Mouse (Mus musculus) liver, embryonic 15.5 days (tissue): ENCODE results near the gene Trabd2b. TPM values are rescaled to one million over a fixed set of nuclear protein-coding genes. Genes with fewer than 3 reads are reported as not detected.

Experiments
- ATAC-seq: fragments of 200-750 bp; cut with Nextera tagmentation; 2 replicates; pipeline ENCODE4 v1.8.0; 2017; ENCODE audit warnings: moderate number of reproducible peaks, mild to moderate bottlenecking, moderate library complexity; ENCODE audit not compliant: insufficient read depth
- H3K27ac ChIP-seq: fragments of 300-500 bp; sonication (generic); replicated peaks from 2 replicates; pipeline ENCODE4 v1.5.1; 2015; ENCODE audit warnings: mild to moderate bottlenecking, inconsistent platforms
- H3K27me3 ChIP-seq: fragments of 300-500 bp; sonication (generic); 2 replicates; pipeline ENCODE4 v1.6.1; 2015; ENCODE audit warnings: mild to moderate bottlenecking, inconsistent platforms
- H3K36me3 ChIP-seq: fragments of 300-500 bp; sonication (generic); replicated peaks from 2 replicates; pipeline ENCODE4 v1.6.1; 2015; ENCODE audit warnings: moderate library complexity, mild to moderate bottlenecking, inconsistent platforms
- H3K4me1 ChIP-seq: fragments of 300-500 bp; sonication (generic); replicated peaks from 2 replicates; pipeline ENCODE4 v1.6.1; 2015; ENCODE audit warnings: inconsistent platforms
- H3K4me2 ChIP-seq: fragments of 300-500 bp; sonication (generic); 2 replicates; pipeline ENCODE4 v1.6.1; 2015; ENCODE audit warnings: moderate library complexity, mild to moderate bottlenecking, inconsistent platforms
- H3K4me3 ChIP-seq: fragments of 300-500 bp; sonication (generic); replicated peaks from 2 replicates; pipeline ENCODE4 v1.5.1; 2015; ENCODE audit warnings: mild to moderate bottlenecking, inconsistent platforms
- H3K9ac ChIP-seq: fragments of 300-500 bp; sonication (generic); 2 replicates; pipeline ENCODE4 v1.6.1; 2015; ENCODE audit warnings: moderate library complexity, mild to moderate bottlenecking, inconsistent platforms
- H3K9me3 ChIP-seq: fragments of 300-500 bp; sonication (generic); replicated peaks from 2 replicates; pipeline ENCODE4 v1.6.1; 2016; ENCODE audit warnings: inconsistent platforms
- WGBS: fragments of 180-500 bp; shearing (Covaris S2); methylation state at CpG from one replicate; pipeline ENCODE4 v1.1.7; 2015; ENCODE audit warnings: mixed read lengths; ENCODE audit not compliant: insufficient replicate concordance; 5-methylcytosine and 5-hydroxymethylcytosine counted together
- polyA plus RNA-seq: library from polyadenylated mRNA; unstranded; fragments of >200 nt; fragmentation: Nextera tagmentation; extraction: Ambion mirVana; gene quantifications from 2 replicates; pipeline ENCODE4 v1.2.1, GENCODE M21; 2015

Gene Trabd2b
- polyA plus RNA-seq, 1 experiment from 2014 or later = 0.08 TPM

- Histone ChIP-seq H3K36me3 (no peaks in the 10 kb centered on the region), H3K9ac (no peak overlapping the region), H3K4me3 (no peak overlapping the region), H3K4me1 (no peaks in the 10 kb centered on the region), H3K27me3 (peaks cover 46% of the 10 kb centered on the region), H3K4me2 (no peak overlapping the region), H3K9me3 (no peaks in the 10 kb centered on the region), H3K27ac (no peak overlapping the region)
- ATAC-seq = no peak
- 39% methylated on average over 6 of the region's 6 CpGs for WGBS
These were observed 5.4 kb downstream of the Trabd2b start for GRCm38 (mm10) chr4:114411846-114412390.

DNA sequence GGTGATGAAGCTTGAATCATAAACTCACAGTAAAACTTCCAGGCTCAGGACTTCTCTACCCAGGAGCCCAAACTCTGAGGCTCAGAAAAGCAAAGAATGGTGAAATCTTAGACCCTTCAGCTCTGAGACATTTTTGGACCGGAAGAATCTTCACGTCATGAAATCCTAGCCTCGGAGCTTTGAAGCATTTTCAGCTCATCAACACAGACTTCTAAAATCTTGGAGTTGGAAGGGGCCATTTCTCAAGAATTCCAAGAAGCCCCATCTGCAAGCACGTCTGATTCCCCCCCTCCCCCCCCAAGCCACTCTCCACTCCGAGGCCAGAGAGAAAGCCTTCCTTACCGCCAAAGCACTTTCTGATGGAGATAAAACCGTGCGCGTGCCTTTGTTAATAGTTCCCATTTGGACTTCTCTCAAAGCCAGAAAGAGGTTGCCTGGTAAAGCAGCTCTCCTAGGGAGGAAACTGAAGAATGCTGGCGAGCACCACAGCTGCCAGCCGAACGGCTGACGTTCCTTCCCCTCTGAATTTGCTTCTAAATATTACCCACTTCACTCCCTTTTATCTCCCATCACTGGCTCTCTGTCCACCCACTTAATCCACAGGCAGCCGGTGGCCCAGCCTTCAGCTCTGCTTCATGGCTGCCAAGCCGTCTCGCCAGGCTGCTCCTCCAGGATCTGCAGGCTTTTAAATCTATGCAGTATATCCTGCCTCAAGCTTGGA lies 9.6 kb downstream of the Trabd2b start:
- no peak overlapping the region for H3K9ac ChIP-seq
- no peaks in the 10 kb centered on the region for H3K36me3 ChIP-seq
- H3K4me1 ChIP-seq = no peaks in the 10 kb centered on the region
- 34% methylated on average over 16 of the region's 16 CpGs for whole genome bisulfite sequencing
- no peak overlapping the region for H3K4me3 ChIP-seq
- H3K4me2 ChIP-seq = no peak overlapping the region
- peaks cover 6% of the 10 kb centered on the region for H3K27me3 ChIP-seq
- no peak overlapping the region for H3K27ac ChIP-seq
- no peak for ATAC-seq
- H3K9me3 ChIP-seq = no peaks in the 10 kb centered on the region

DNA sequence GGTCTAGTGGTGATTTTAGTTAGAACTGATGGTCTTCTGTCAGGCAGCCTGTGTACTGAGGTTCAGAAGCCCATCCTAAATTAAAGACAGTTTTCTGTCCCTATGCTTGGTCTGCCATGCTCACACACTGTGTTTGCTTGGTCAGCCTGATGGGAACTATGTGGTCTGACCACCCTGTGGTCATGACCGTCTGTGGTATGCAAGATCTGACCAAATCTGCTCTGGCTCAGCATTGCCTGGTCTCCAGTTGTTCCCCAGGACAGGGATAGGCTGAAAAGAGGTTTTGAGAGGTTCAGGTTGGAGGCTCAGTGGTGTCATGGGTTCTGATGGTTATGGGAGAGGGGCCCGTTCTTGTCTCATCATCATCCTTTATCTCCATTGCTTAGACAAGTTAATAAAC lies 13.6 kb downstream of the Trabd2b start:
- ATAC-seq = no peak
- Histone ChIP-seq H3K27me3 (no peaks in the 10 kb centered on the region), H3K27ac (no peak overlapping the region), H3K9me3 (no peaks in the 10 kb centered on the region), H3K9ac (no peak overlapping the region), H3K36me3 (no peaks in the 10 kb centered on the region), H3K4me1 (no peaks in the 10 kb centered on the region), H3K4me3 (no peak overlapping the region), H3K4me2 (no peak overlapping the region)
- 48% methylated on average over 2 of the region's 2 CpGs for WGBS

- Histone ChIP-seq H3K4me1 (no peaks in the 10 kb centered on the region), H3K9ac (no peak overlapping the region), H3K9me3 (no peaks in the 10 kb centered on the region), H3K27ac (no peak overlapping the region), H3K36me3 (no peaks in the 10 kb centered on the region), H3K4me3 (no peak overlapping the region), H3K4me2 (no peak overlapping the region), H3K27me3 (no peaks in the 10 kb centered on the region)
- 50% methylated on average over 6 of the region's 6 CpGs for WGBS
- ATAC-seq = no peak
These were observed 16.6 kb downstream of the Trabd2b start for GRCm38 (mm10) chr4:114423084-114423483.

DNA sequence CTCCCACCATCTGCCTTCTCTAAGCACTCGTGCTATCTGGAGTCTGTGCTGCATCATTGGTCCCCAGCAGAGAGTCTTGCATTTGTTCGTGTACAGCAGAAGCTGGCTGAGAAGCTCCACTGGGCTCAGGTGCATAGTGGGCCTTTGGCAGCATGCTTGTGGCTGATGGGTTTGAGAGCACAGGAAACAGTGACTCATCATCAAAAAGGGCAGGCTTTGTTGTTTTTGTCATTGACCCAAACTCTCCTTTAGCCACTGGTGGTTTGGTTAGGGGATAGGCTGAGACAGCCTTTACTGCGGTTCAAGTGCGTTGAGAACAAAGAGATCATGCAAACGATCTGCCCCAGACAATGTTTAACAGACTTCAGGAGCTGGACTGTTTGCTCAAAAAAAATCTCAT lies 19.3 kb downstream of the Trabd2b start:
- 44% methylated on average over 5 of the region's 5 CpGs for WGBS
- ATAC-seq = no peak

DNA sequence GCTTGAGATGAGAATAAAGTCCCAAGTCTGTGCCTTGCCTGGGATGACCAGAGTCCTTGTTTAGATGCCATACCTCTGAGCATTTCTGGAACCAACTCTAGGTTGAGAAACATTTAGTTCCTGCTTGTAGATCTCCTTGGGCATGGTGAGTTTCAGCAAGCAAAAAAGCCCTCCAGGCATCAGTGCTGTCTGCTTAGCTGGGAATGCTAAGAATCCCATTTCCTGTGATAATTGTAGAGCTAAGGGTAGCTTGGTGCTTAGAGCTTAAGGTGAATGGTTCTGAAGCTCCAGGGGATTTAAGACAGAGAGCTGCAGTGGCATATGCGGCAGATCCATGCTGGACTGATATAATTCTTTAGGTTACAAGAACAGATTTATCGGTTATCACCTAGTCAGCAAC lies 26.2 kb downstream of the Trabd2b start:
- 71% methylated on average over 2 of the region's 2 CpGs for WGBS
- Histone ChIP-seq H3K27me3 (no peaks in the 10 kb centered on the region), H3K9ac (no peak overlapping the region), H3K36me3 (no peaks in the 10 kb centered on the region), H3K27ac (no peak overlapping the region), H3K4me1 (no peaks in the 10 kb centered on the region), H3K4me3 (no peak overlapping the region), H3K4me2 (no peak overlapping the region), H3K9me3 (no peaks in the 10 kb centered on the region)
- no peak for ATAC-seq

More for the DNA sequence above, 19.3 kb downstream of the Trabd2b start:
- H3K36me3 ChIP-seq = no peaks in the 10 kb centered on the region
- H3K9ac ChIP-seq = no peak overlapping the region
- H3K27me3 ChIP-seq = no peaks in the 10 kb centered on the region
- no peak overlapping the region for H3K4me2 ChIP-seq
- no peaks in the 10 kb centered on the region for H3K4me1 ChIP-seq
- H3K9me3 ChIP-seq = no peaks in the 10 kb centered on the region
- no peak overlapping the region for H3K27ac ChIP-seq
- H3K4me3 ChIP-seq = no peak overlapping the region

- H3K9me3 ChIP-seq = no peaks in the 10 kb centered on the region
- no peaks in the 10 kb centered on the region for H3K4me1 ChIP-seq
- no peak overlapping the region for H3K4me2 ChIP-seq
- no peak overlapping the region for H3K9ac ChIP-seq
- H3K27ac ChIP-seq = no peak overlapping the region
- ATAC-seq = no peak
- no peaks in the 10 kb centered on the region for H3K36me3 ChIP-seq
- no peak overlapping the region for H3K4me3 ChIP-seq
- no peaks in the 10 kb centered on the region for H3K27me3 ChIP-seq
- WGBS = 48% methylated on average over 1 of the region's 1 CpGs
These were observed 26.9 kb downstream of the Trabd2b start for GRCm38 (mm10) chr4:114433440-114433839.

DNA sequence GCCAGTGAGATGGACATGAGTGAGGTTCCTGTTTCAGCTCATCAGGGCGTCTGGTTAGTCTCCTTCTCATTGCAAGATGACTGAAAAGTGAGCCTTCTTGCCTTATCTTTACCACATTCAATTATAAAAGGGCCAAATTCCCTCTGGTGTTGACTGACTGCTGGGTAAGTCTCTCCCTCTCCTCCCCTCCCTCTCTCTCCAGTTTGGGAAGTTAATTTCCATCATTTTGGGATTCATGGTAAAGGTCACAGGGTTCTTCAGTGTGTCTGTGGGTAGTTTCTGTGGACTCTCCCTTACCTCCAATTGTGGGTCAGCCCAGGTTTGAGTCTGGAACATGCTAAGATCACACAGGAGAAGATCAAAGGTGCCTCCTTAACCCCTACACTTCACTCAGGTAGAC lies 28.2 kb downstream of the Trabd2b start:
- Histone ChIP-seq H3K27ac (no peak overlapping the region), H3K4me3 (no peak overlapping the region), H3K9me3 (no peaks in the 10 kb centered on the region), H3K9ac (no peak overlapping the region), H3K36me3 (no peaks in the 10 kb centered on the region), H3K4me1 (no peaks in the 10 kb centered on the region), H3K27me3 (no peaks in the 10 kb centered on the region), H3K4me2 (no peak overlapping the region)
- WGBS = 27% methylated on average over 1 of the region's 1 CpGs
- no peak for ATAC-seq

- Histone ChIP-seq H3K27me3 (no peaks in the 10 kb centered on the region), H3K4me1 (no peaks in the 10 kb centered on the region), H3K9ac (no peak overlapping the region), H3K9me3 (no peaks in the 10 kb centered on the region), H3K36me3 (no peaks in the 10 kb centered on the region), H3K4me2 (no peak overlapping the region), H3K27ac (no peak overlapping the region), H3K4me3 (no peak overlapping the region)
- no peak for ATAC-seq
- 71% methylated on average over 7 of the region's 7 CpGs for WGBS
These were observed 28.9 kb downstream of the Trabd2b start for GRCm38 (mm10) chr4:114435381-114435780.

- ATAC-seq = no peak
- Histone ChIP-seq H3K27ac (no peak overlapping the region), H3K27me3 (no peaks in the 10 kb centered on the region), H3K36me3 (no peaks in the 10 kb centered on the region), H3K4me3 (no peak overlapping the region), H3K9me3 (no peaks in the 10 kb centered on the region), H3K4me2 (no peak overlapping the region), H3K9ac (no peak overlapping the region), H3K4me1 (no peaks in the 10 kb centered on the region)
- 33% methylated on average over 2 of the region's 2 CpGs for WGBS
These were observed 32.2 kb downstream of the Trabd2b start for GRCm38 (mm10) chr4:114438764-114439163.

- H3K9ac ChIP-seq = no peak overlapping the region
- H3K4me1 ChIP-seq = no peaks in the 10 kb centered on the region
- H3K36me3 ChIP-seq = no peaks in the 10 kb centered on the region
- H3K27ac ChIP-seq = no peak overlapping the region
- no peaks in the 10 kb centered on the region for H3K9me3 ChIP-seq
- WGBS = 30% methylated on average over 2 of the region's 2 CpGs
- no peak overlapping the region for H3K4me3 ChIP-seq
- no peaks in the 10 kb centered on the region for H3K27me3 ChIP-seq
- no peak overlapping the region for H3K4me2 ChIP-seq
- no peak for ATAC-seq
These were observed 35.7 kb downstream of the Trabd2b start for GRCm38 (mm10) chr4:114442186-114442585.

DNA sequence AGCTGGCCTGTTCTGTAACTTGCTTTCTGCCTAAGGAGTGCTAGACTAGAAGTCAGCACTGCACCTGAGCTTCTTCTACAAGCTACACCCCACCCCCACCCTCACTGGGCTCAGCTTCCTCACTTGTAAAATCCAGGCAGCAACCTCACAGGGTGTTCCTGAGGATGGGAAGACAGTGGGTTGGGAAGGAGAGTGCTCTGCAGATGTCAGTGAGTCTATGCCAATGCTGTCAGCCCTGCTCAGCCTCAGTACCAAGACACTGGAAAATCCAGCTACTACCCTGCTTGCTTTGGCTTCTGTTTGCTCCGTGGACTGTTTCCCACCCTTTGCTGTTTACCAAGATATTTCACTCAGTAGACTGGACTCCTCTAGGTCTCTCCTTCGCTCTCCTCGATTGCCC lies 36.1 kb downstream of the Trabd2b start:
- 38% methylated on average over 3 of the region's 3 CpGs for WGBS
- no peak overlapping the region for H3K4me3 ChIP-seq
- no peaks in the 10 kb centered on the region for H3K4me1 ChIP-seq
- no peak overlapping the region for H3K4me2 ChIP-seq
- H3K27ac ChIP-seq = no peak overlapping the region
- no peak overlapping the region for H3K9ac ChIP-seq
- H3K9me3 ChIP-seq = no peaks in the 10 kb centered on the region
- no peak for ATAC-seq
- H3K27me3 ChIP-seq = no peaks in the 10 kb centered on the region
- no peaks in the 10 kb centered on the region for H3K36me3 ChIP-seq
